8 mouse cellular contexts compared by ENCODE assay signal in the genomic region with DNA sequence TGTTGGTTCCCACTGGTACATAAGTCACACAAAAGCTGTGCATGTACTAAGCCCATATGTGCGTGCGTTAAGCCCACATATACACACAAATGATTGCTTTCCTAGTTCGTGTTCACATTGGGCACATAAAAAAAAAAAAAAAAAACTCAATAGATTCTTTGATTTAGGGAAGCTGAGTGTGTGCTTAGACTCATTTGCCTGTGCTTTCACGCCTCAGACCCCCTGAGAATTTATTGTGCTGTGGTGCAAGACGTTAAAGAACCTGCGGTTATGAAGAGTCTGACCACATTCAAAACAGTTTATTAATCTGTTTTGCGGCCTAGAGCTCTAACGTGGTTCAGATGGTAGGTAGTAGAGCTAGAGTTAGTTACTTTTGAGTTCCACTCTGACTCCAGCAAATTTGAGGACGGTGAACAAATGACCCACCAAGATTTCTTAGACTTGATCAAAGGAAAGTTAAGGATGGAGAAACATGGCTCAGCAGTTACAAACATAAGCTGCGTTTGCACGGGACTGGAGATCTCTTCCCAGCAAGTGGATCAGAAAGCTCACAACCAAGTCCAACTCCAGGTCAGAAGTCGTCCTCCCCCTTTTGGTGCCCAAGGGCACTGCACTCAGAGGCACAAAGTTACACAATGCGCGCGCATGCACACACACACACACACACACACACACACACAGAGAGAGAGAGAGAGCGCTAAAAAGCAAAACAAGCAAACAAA. TPM values are rescaled to one million over a fixed set of nuclear protein-coding genes. Genes with fewer than 3 reads are reported as not detected.
DNase-seq lines count a peak whose midpoint lies in the region; ATAC-seq and TF ChIP-seq lines count a peak whose summit lies in the region.

No protein-coding gene starts in this region.

- H3K27ac ChIP-seq in kidney, adult 2 months (ENCODE audit: insufficient read depth, low read depth, low read length) = no peak overlapping the region
- peak overlapping the region; percentile 85; the same call in 1 of the 2 replicates for H3K27ac ChIP-seq in hindbrain, embryonic 13.5 days
- H3K27ac ChIP-seq in midbrain, embryonic 14.5 days (replicated peaks; ENCODE audit: low read depth, low read length) = no peak overlapping the region

- WGBS in kidney, adult 2 months = 84% methylated on average over 16 of the region's 16 CpGs
- WGBS in hindbrain, embryonic 13.5 days = 88% methylated on average over 16 of the region's 16 CpGs
- WGBS in midbrain, embryonic 14.5 days = 87% methylated on average over 16 of the region's 16 CpGs

- H3K27me3 ChIP-seq in kidney, adult 2 months (replicated peaks; ENCODE audit: control insufficient read depth, insufficient read depth, low read length) = no peaks in the 10 kb centered on the region
- no peaks in the 10 kb centered on the region for H3K27me3 ChIP-seq in hindbrain, embryonic 13.5 days
- no peaks in the 10 kb centered on the region for H3K27me3 ChIP-seq in midbrain, embryonic 14.5 days (ENCODE audit: control insufficient read depth, insufficient read depth, low read length)

- peak overlapping the region; percentile 91 for H3K4me2 ChIP-seq in hindbrain, embryonic 13.5 days
- H3K4me2 ChIP-seq in midbrain, embryonic 14.5 days (ENCODE audit: low read length) = peak overlapping the region; percentile 86

- H3K4me1 ChIP-seq in kidney, adult 2 months (ENCODE audit: control insufficient read depth, insufficient read depth, low read length) = no peaks in the 10 kb centered on the region; the same call in 1 of the 2 replicates
- H3K4me1 ChIP-seq in hindbrain, embryonic 13.5 days (replicated peaks) = peaks cover 22% of the 10 kb centered on the region
- H3K4me1 ChIP-seq in midbrain, embryonic 14.5 days (ENCODE audit: control insufficient read depth, insufficient read depth, low read length) = peaks cover 12% of the 10 kb centered on the region

- peak overlapping the region; percentile 53; the same call in 1 of the 2 replicates for H3K9ac ChIP-seq in hindbrain, embryonic 13.5 days
- no peak overlapping the region for H3K9ac ChIP-seq in midbrain, embryonic 14.5 days (replicated peaks; ENCODE audit: low read length)

- peak; percentile 33; the same call in 1 of the 2 replicates for TF ChIP-seq CTCF in kidney, adult 2 months (conservative IDR thresholded peaks at IDR 0.05; ENCODE audit: insufficient read depth, insufficient read length, low read depth, low read length)

- ATAC-seq in hindbrain, embryonic 13.5 days (ENCODE audit: low FRiP score) = no peak
- ATAC-seq in midbrain, embryonic 14.5 days (ENCODE audit: low FRiP score, low TSS enrichment) = no peak

- no peak for TF ChIP-seq POLR2A in kidney, adult 2 months (IDR thresholded peaks at IDR 0.05; ENCODE audit: low read depth, low read length)

- H3K9me3 ChIP-seq in hindbrain, embryonic 13.5 days = no peaks in the 10 kb centered on the region
- no peaks in the 10 kb centered on the region for H3K9me3 ChIP-seq in midbrain, embryonic 14.5 days (ENCODE audit: control insufficient read depth, low read length)

- no peak overlapping the region for H3K4me3 ChIP-seq in kidney, adult 2 months (ENCODE audit: insufficient read depth, low read depth, low read length)
- H3K4me3 ChIP-seq in hindbrain, embryonic 13.5 days = peak overlapping the region; percentile 86
- no peak overlapping the region for H3K4me3 ChIP-seq in midbrain, embryonic 14.5 days (replicated peaks; ENCODE audit: low read depth, low read length)

- no peak for DNase-seq in kidney, adult 2 months
- no peak for DNase-seq in kidney, postnatal 25 days
- peak; percentile 20 for DNase-seq in WW6 (ENCODE audit: low read depth, low spot score)
- no peak for DNase-seq in midbrain, embryonic 14.5 days
- no peak for DNase-seq in thymus, postnatal 36 days
- no peak for DNase-seq in cerebellum, adult 11-12 months
- DNase-seq in layer of hippocampus, adult 9-11 months = no peak

- H3K36me3 ChIP-seq in kidney, adult 2 months (ENCODE audit: control insufficient read depth, insufficient read depth, low read length) = no peaks in the 10 kb centered on the region; the same call in 1 of the 2 replicates
- H3K36me3 ChIP-seq in hindbrain, embryonic 13.5 days = no peaks in the 10 kb centered on the region
- H3K36me3 ChIP-seq in midbrain, embryonic 14.5 days (ENCODE audit: control insufficient read depth, insufficient read depth, low read length) = no peaks in the 10 kb centered on the region

RNA-seq across cellular contexts. Expression of gene Fnip2, which starts 1.2 kb away (rescaled TPM):
- polyA plus RNA-seq in kidney, adult 2 months (2012; rRNA removed) = 18.9 and 20.0 TPM in 2 replicates
- 4.7 and 6.1 TPM in 2 replicates for polyA plus RNA-seq in hindbrain, embryonic 13.5 days (2015; fragmentation: Nextera tagmentation; extraction: Ambion mirVana)
- 7.7 and 8.0 TPM in 2 replicates for polyA plus RNA-seq in midbrain, embryonic 14.5 days (2014; fragmentation: Nextera tagmentation; extraction: Ambion mirVana)

RNA-seq across cellular contexts. Expression of gene Ppid, which starts 22.4 kb away (rescaled TPM):
- 6.4 and 9.6 TPM in 2 replicates for polyA plus RNA-seq in kidney, adult 2 months (2012; rRNA removed)
- polyA plus RNA-seq in hindbrain, embryonic 13.5 days (2015; fragmentation: Nextera tagmentation; extraction: Ambion mirVana) = 153 and 155 TPM in 2 replicates
- 126 and 157 TPM in 2 replicates for polyA plus RNA-seq in midbrain, embryonic 14.5 days (2014; fragmentation: Nextera tagmentation; extraction: Ambion mirVana)

Comparison
In these comparisons a context has a peak if more than half of its experiments do, and no peak if none do; other contexts are left out.
1. RNA of gene Ppid, which starts 22.4 kb away (polyA plus RNA-seq): 126 to 157 TPM in midbrain, embryonic 14.5 days and 153 to 155 TPM in hindbrain, embryonic 13.5 days; 6.4 to 9.6 TPM in kidney, adult 2 months; every median in the first group is over 10 times any median in the second.